Mouse (Mus musculus): Measurements from ENCODE around the gene Ggta1.

- no peak for TF ChIP-seq CTCF (IDR thresholded peaks at IDR 0.05; ENCODE audit: extremely low read depth, insufficient read depth, low read length)
- no peak for TF ChIP-seq POLR2A (IDR thresholded peaks at IDR 0.05; ENCODE audit: extremely low read depth, insufficient read depth, low read length)
These were observed 1.7 kb downstream of the Ggta1 start for GRCm38 (mm10) chr2:35461131-35461947.
